10 mouse cellular contexts compared by ENCODE assay signal in genomic region chr14:27430280-27430679, GRCm38 (mm10). TPM values are rescaled to one million over a fixed set of nuclear protein-coding genes. Genes with fewer than 3 reads are reported as not detected.
A peak's percentile ranks its signal among the peaks of the same experiment; 100 is the strongest.
DNase-seq lines count a peak whose midpoint lies in the region; ATAC-seq lines count a peak whose summit lies in the region.
"Had no signal": no experiment of that assay in that cellular context is flagged by ENCODE, and none has a peak within 500 bp of the region (broad histone marks: within the 10 kb centered on the region; RNA-seq: fewer than 3 reads in every experiment).

No protein-coding gene starts in this region.

- no peak overlapping the region for H3K9ac ChIP-seq in kidney, embryonic 16.5 days (replicated peaks; ENCODE audit: low read length)
- H3K9ac ChIP-seq in embryonic facial prominence, embryonic 12.5 days: no peak overlapping the region
- H3K9ac ChIP-seq in hindbrain, embryonic 14.5 days: no peak overlapping the region
- no peak overlapping the region for H3K9ac ChIP-seq in midbrain, embryonic 13.5 days (replicated peaks)

- 94% methylated on average over 4 of the region's 4 CpGs for WGBS in kidney, embryonic 16.5 days
- WGBS in embryonic facial prominence, embryonic 12.5 days: 96% methylated on average over 4 of the region's 4 CpGs
- WGBS in hindbrain, embryonic 14.5 days: 97% methylated on average over 4 of the region's 4 CpGs
- 93% methylated on average over 4 of the region's 4 CpGs for WGBS in midbrain, embryonic 13.5 days

- DNase-seq in kidney, postnatal 25 days: no peak
- DNase-seq in hindbrain, embryonic 14.5 days (ENCODE audit: low spot score): no peak
- no peak for DNase-seq in urinary bladder, adult 2 months (ENCODE audit: low spot score)
- DNase-seq in gastrocnemius, postnatal 4 days (ENCODE audit: low spot score in 2 of 2): no peak
- no peak for DNase-seq in left cerebral cortex, adult 8-10 months (ENCODE audit: low spot score in 2 of 2)
- DNase-seq: thymus, adult 18-20 months had no signal

- no peak overlapping the region for H3K4me3 ChIP-seq in kidney, embryonic 16.5 days (ENCODE audit: low read length)
- no peak overlapping the region for H3K4me3 ChIP-seq in embryonic facial prominence, embryonic 12.5 days
- H3K4me3 ChIP-seq in hindbrain, embryonic 14.5 days (replicated peaks; ENCODE audit: low read length): peak overlapping the region; percentile 70; the same call in 1 of the 2 replicates
- peak overlapping the region; percentile 74 for H3K4me3 ChIP-seq in midbrain, embryonic 13.5 days (replicated peaks)

- peak overlapping the region; percentile 85 for H3K4me2 ChIP-seq in kidney, embryonic 16.5 days (replicated peaks; ENCODE audit: low read depth, low read length)
- H3K4me2 ChIP-seq in embryonic facial prominence, embryonic 12.5 days (replicated peaks): peak overlapping the region; percentile 83
- H3K4me2 ChIP-seq in hindbrain, embryonic 14.5 days (replicated peaks): peak overlapping the region; percentile 73
- H3K4me2 ChIP-seq in midbrain, embryonic 13.5 days (replicated peaks): peak overlapping the region; percentile 36

- H3K36me3 ChIP-seq in kidney, embryonic 16.5 days (ENCODE audit: insufficient read depth, low read length): peaks cover 32% of the 10 kb centered on the region
- H3K36me3 ChIP-seq in embryonic facial prominence, embryonic 12.5 days: peaks cover 27% of the 10 kb centered on the region
- peaks cover 20% of the 10 kb centered on the region for H3K36me3 ChIP-seq in hindbrain, embryonic 14.5 days (replicated peaks; ENCODE audit: control insufficient read depth, insufficient read depth)
- peaks cover 26% of the 10 kb centered on the region for H3K36me3 ChIP-seq in midbrain, embryonic 13.5 days

- no peak for ATAC-seq in kidney, embryonic 16.5 days (ENCODE audit: low FRiP score, low TSS enrichment)
- ATAC-seq in embryonic facial prominence, embryonic 12.5 days (ENCODE audit: insufficient number of reproducible peaks, insufficient read depth, low FRiP score, low TSS enrichment): no peak
- ATAC-seq in hindbrain, embryonic 14.5 days (ENCODE audit: low FRiP score): no peak
- no peak for ATAC-seq in midbrain, embryonic 13.5 days

- no peak overlapping the region for H3K27ac ChIP-seq in kidney, embryonic 16.5 days (ENCODE audit: low read length)
- H3K27ac ChIP-seq in embryonic facial prominence, embryonic 12.5 days: no peak overlapping the region
- no peak overlapping the region for H3K27ac ChIP-seq in hindbrain, embryonic 14.5 days
- H3K27ac ChIP-seq in midbrain, embryonic 13.5 days: no peak overlapping the region

- peaks cover 3% of the 10 kb centered on the region; the same call in 1 of the 2 replicates for H3K4me1 ChIP-seq in kidney, embryonic 16.5 days (ENCODE audit: insufficient read depth, low read length)
- no peaks in the 10 kb centered on the region for H3K4me1 ChIP-seq in embryonic facial prominence, embryonic 12.5 days
- peaks cover 9% of the 10 kb centered on the region for H3K4me1 ChIP-seq in hindbrain, embryonic 14.5 days (replicated peaks; ENCODE audit: control insufficient read depth, insufficient read depth, low read length)
- peaks cover 7% of the 10 kb centered on the region for H3K4me1 ChIP-seq in midbrain, embryonic 13.5 days (replicated peaks)

- H3K9me3 ChIP-seq in kidney, embryonic 16.5 days (ENCODE audit: low read length): peaks cover 15% of the 10 kb centered on the region
- H3K9me3 ChIP-seq in embryonic facial prominence, embryonic 12.5 days: peaks cover 11% of the 10 kb centered on the region; the same call in 1 of the 2 replicates
- peaks cover 19% of the 10 kb centered on the region; the same call in 1 of the 2 replicates for H3K9me3 ChIP-seq in hindbrain, embryonic 14.5 days (ENCODE audit: control insufficient read depth, low read length)
- H3K9me3 ChIP-seq in midbrain, embryonic 13.5 days: peaks cover 12% of the 10 kb centered on the region; the same call in 1 of the 2 replicates

- no peaks in the 10 kb centered on the region for H3K27me3 ChIP-seq in kidney, embryonic 16.5 days (ENCODE audit: insufficient read depth, low read length)
- H3K27me3 ChIP-seq in embryonic facial prominence, embryonic 12.5 days: no peaks in the 10 kb centered on the region
- H3K27me3 ChIP-seq in hindbrain, embryonic 14.5 days (ENCODE audit: control insufficient read depth, insufficient read depth, low read length): no peaks in the 10 kb centered on the region
- no peaks in the 10 kb centered on the region for H3K27me3 ChIP-seq in midbrain, embryonic 13.5 days
- H3K27me3 ChIP-seq: limb, embryonic 13.5 days had no signal

RNA-seq across cellular contexts. Expression of gene Fam208a, which starts 1.6 kb away (rescaled TPM):
- polyA plus RNA-seq in kidney, embryonic 16.5 days (2015; fragmentation: Nextera tagmentation; extraction: Ambion mirVana): 8.0 and 12.0 TPM in 2 replicates
- polyA plus RNA-seq in embryonic facial prominence, embryonic 12.5 days (2016; fragmentation: Nextera tagmentation; extraction: Ambion mirVana): 21.4 and 21.5 TPM in 2 replicates
- 14.0 and 18.3 TPM in 2 replicates for polyA plus RNA-seq in hindbrain, embryonic 14.5 days (2014; fragmentation: Nextera tagmentation; extraction: Ambion mirVana)
- polyA plus RNA-seq in midbrain, embryonic 13.5 days (2015; fragmentation: Nextera tagmentation; extraction: Ambion mirVana): 18.5 and 19.1 TPM in 2 replicates
- polyA plus RNA-seq in urinary bladder, adult 2 months (2012; rRNA removed): 33.8 and 40.6 TPM in 2 replicates
- 10 to 100 TPM; 17.6 to 20.0 TPM for total RNA-seq in gastrocnemius, postnatal 4 days (2021)
- total RNA-seq in left cerebral cortex, adult 8-10 months (2022): 10 to 100 TPM; 24.8 to 30.2 (median 27.4) TPM

Comparison
In these comparisons a context has a peak if more than half of its experiments do, and no peak if none do; other contexts are left out.
1. H3K4me3 ChIP-seq: peak in hindbrain, embryonic 14.5 days (single experiment) and midbrain, embryonic 13.5 days (single experiment); none in kidney, embryonic 16.5 days (single experiment) and embryonic facial prominence, embryonic 12.5 days (single experiment).
2. Peak in every context shown above with its lines, with median percentiles within 50 percentile points of each other: H3K4me2 ChIP-seq.